Mouse (Mus musculus): ENCODE measurements around the gene Ttll5.

Gene Ttll5

DNA sequence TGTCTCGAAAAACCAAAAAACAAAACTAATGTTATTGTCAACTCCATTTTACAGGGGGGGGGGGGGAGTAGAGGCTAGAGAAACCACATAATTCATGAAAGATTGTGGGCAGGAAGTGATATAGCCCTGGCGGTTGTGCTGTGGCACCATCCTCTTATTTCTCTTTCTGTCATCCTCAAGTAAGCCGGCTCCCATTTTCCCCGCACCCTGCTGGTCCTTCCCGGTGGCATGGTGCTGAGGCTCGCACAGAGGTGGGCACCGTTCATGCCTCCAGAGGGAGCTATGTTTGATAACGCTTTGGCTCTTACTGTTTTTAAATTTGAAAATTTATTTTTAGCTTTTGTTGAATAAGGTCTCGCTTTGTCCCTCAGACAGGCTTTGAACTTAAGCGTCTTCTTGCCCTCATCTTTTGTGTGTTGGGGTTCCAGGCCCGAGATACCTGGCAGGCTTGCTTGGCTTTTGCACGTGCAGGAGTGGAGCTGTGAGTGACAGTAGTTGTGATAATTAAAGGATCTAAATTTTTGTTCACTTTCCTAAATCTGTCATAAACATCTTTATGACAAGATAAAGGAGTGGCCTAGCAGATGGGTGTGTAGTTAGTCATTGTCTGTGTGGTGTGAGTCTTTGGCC lies 15.0 kb downstream of the Ttll5 start:
- DNase-seq (ENCODE audit: low read depth, low spot score) = peak; percentile 35

- peak; percentile 39 for DNase-seq (ENCODE audit: low read depth, low spot score)
These were observed 23.9 kb downstream of the Ttll5 start for GRCm38 (mm10) chr12:85848164-85848958.

- no peak for DNase-seq (ENCODE audit: low read depth, low spot score)
These were observed 26.2 kb downstream of the Ttll5 start for GRCm38 (mm10) chr12:85850661-85851060.

- DNase-seq (ENCODE audit: low read depth, low spot score) = no peak
These were observed 29.4 kb downstream of the Ttll5 start for GRCm38 (mm10) chr12:85853836-85854235.

DNA sequence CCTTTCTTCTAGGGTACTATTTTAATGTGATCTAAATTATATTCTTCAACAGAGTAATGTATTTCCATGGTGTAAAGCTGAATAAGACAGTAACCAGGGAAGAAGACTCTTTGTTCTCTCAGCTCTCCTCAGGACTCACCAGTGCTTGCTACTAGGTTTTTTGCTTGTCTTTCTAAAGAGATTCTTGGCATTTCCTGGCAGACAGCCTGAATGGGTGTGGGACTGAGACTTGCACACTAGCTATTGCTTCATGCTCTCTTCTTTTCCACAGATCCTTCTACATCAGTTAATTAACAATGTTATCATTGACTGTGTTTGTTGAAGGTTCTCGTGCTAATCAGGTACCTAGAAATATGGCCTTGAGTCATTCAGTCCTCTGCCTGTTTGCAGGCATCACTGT lies 29.8 kb downstream of the Ttll5 start:
- no peak for DNase-seq (ENCODE audit: low read depth, low spot score)

DNA sequence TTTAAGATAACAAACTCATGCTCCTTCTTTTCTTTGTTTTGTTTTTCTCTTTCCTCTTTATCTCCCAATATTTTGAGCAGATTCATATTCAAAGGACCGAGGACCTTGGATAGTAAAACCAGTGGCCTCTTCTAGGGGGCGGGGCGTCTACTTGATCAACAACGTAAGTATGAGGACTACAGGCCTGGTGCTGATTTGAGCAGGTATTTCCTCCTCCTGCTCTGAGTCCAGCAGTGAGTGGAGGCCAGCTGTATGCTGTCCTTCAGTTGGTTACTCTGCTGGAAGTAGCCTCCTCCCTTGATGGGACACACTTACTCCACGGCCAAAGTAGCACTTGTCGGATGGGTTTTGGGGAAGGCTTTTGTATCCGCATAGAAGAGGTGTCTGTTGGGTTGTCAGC lies 32.8 kb downstream of the Ttll5 start:
- no peak for DNase-seq (ENCODE audit: low read depth, low spot score)

DNA sequence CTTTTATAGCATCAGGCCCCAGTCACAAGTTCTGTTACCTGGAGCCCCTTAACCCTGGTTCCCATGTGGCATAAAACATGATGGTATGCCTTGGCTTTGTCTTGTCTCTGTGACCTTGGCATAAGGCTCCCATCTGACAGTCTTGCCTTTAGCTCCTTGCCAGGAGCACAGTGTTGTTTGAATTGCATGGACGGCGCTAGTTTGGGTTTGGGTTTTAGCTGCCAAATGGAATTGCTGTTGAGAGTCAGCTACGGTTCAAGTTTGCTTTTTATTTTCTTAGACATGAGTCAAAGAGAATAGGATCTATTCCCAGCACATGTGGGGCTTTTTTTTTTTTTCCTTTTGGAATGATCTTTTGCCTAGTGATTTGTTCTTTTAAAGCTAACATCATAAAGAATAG lies 34.7 kb downstream of the Ttll5 start:
- no peak for DNase-seq (ENCODE audit: low read depth, low spot score)

GRCm38 (mm10) chr12:85859511-85860189 lies 35.2 kb downstream of the Ttll5 start:
- DNase-seq (ENCODE audit: low read depth, low spot score) = no peak

DNA sequence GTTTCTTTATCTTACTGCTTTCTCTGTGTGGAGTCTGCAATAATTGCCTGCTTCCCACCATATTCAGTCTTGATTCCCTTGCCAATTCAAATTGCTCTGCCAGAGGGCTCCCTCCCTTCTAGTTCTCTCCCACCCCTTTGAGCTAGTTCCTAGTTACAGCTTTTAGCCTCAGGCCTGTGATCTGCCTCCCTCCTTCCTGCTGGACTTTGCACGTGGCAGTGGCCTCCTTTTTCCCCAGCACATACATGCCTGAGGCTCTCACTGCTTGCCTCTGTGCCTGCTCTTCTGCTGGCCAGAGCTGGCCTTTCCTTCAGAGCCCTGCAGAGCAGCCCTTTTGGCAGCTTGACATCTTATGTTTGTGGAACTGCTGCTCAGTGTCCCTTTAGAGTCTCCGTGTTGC lies 38.1 kb downstream of the Ttll5 start:
- no peak for DNase-seq (ENCODE audit: low read depth, low spot score)

- peak; percentile 18 for DNase-seq (ENCODE audit: low read depth, low spot score)
These were observed 41.1 kb downstream of the Ttll5 start for GRCm38 (mm10) chr12:85865526-85865925.

DNA sequence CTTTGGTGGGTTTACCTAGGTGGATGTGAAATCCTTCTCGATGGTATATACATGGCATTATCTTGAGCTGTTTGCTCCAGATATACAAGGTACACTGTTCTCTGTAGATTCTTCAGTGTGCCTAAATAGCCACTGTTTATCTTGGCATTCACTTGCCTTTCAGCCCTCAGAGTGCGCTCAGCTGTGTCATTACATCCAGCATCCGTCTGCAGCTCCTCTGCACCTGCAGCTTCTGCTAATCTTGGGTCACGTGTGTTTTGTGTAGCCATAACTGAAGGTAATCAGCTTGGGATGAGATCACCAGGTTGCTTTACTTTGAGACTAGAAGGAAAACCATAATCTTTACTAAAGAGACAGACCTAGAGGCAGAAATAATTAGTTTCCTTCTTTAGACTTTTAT lies 42.2 kb downstream of the Ttll5 start:
- DNase-seq (ENCODE audit: low read depth, low spot score) = no peak

DNA sequence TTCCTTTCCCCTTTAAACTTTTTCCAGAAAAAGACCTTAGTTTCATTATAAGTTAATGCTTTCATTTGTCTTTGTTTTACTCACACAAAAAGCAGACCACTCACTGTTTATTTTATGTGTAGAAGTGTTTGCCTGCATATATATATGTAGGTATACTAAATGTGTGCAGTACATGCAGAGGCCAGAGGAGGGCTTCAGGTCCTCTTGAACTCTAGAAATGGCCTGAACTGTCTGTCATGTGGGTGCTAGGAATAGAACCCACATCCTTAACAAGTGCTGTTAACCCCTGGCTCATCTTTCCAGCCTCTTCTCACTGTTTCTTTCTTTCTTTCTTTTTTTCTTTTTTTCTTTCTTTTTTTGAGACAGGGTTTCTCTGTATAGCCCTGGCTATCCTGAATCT lies 42.7 kb downstream of the Ttll5 start:
- DNase-seq (ENCODE audit: low read depth, low spot score) = peak; percentile 19

DNA sequence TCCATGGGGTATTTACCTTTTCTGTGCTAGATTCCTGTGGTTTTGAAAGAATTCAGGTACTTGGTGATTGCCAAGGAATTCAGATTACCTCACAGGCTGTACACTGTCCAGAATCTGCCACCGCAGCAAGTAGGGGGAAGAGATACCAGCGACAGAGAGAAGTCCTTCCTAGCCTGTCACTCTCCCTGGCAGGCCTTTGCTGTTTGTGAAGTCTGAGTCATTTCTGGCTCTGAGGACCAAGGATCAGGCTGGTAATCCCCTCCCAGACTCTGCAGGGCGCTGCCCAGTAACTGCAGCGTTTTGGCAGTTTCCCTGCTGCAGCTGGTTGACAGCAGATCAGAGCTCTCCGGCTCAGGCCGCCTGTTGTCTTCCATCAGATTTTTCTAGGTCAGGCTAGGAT lies 45.0 kb downstream of the Ttll5 start:
- DNase-seq (ENCODE audit: low read depth, low spot score) = no peak

GRCm38 (mm10) chr12:85879631-85880314 lies 55.3 kb downstream of the Ttll5 start:
- DNase-seq (ENCODE audit: low read depth, low spot score) = no peak

GRCm38 (mm10) chr12:85885024-85885423 lies 60.6 kb downstream of the Ttll5 start:
- DNase-seq (ENCODE audit: low read depth, low spot score) = no peak

DNA sequence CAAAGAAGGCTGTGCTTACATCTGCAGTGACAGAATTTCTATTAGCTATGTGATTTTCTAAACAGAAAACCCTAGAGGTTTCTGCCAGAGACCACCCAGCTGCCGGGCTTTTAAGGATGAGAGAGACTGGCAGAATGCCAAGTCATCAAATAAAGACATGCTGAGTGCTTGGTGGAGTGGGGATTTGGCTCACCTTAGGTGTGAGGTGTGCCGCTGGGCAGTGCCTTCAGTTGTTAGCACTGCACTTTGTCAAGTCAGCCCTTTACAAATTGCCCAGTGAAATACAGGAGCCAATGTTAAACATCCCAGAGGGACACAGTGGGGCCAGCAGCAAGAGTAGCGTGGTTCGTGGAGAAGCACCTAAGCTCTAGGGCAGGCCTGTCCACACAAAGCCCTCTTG lies 65.6 kb downstream of the Ttll5 start:
- no peak for DNase-seq (ENCODE audit: low read depth, low spot score)

- DNase-seq (ENCODE audit: low read depth, low spot score) = no peak
These were observed 79.5 kb downstream of the Ttll5 start for GRCm38 (mm10) chr12:85903986-85904385.

DNA sequence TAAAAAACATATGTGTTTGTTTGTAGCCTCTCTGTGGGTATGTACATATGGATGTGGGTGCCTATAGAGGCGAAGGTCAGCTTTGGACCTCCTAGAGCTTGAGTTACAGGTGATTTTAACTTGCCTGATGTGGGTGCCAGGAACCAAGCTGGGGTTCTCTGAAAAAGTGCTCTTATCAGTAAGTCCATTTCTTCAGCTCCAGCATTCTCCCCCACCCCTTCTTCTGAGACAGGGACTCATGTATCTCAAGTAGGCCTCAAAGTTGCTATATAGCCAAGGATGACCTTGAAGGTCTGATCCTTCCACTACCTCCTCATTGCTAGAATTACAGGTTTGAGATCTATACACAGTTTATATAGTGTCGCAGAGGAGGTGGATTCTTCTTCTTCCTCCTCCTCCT lies 81.2 kb downstream of the Ttll5 start:
- DNase-seq (ENCODE audit: low read depth, low spot score) = no peak

- no peak for DNase-seq (ENCODE audit: low read depth, low spot score)
These were observed 83.4 kb downstream of the Ttll5 start for GRCm38 (mm10) chr12:85907896-85908295.

DNA sequence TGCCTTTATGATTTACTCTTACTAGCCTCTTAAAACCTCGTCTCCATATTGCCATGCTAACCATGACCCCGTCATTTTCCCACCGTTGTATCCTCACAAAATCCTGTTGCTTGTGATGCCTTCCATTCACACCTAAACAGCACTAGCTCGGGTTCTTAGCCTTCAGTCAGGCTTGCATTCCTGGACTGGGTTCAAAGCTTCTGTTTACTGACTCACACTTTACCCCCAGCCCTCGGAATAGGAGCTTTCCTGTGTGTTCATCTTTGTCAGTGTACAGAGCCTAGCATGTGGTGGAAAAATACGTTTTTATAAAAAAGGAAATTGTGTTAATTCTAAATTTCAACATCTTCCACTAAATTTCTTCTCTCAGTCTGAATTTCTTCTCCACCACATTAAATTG lies 86.4 kb downstream of the Ttll5 start:
- no peak for DNase-seq (ENCODE audit: low read depth, low spot score)

DNA sequence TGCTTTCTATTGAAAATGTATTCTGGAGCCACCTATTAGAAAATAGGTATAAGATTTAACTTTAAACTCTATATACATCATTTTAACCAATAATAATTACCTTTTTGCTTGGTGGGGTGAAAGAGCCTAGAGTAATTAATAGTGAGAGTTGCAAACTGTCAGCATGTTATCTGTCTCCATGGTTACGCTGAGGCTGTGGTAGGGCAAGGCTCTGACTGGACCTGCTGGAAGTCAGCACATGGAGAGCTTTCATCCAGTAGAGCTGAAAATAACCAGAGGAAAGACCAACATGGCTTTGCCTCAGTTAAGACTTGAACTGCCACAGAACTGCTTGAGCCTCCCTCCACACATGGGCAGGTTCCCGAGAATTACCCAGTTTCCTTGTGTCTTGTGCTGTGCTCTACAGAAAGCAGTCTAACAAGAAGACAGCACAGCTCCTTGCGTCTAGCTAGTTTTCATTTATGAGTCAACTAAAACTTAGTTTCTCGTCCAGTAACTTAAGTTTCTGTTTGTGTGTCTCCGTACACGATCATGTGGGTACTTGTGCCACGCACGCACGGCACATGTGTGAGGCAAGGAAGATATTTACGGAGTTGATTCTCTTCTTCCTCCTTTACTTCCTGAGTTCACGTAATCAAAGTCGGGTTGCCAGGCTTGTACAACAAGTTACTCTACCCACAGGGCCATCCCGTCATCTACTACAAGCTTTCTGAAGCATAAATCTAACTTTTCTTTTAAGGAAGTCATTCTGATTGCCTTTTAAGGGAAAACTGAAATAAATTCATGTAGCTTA lies 88.4 kb downstream of the Ttll5 start:
- DNase-seq (ENCODE audit: low read depth, low spot score) = no peak
